Mouse (Mus musculus): ENCODE measurements around the gene Trpc4ap.

DNA sequence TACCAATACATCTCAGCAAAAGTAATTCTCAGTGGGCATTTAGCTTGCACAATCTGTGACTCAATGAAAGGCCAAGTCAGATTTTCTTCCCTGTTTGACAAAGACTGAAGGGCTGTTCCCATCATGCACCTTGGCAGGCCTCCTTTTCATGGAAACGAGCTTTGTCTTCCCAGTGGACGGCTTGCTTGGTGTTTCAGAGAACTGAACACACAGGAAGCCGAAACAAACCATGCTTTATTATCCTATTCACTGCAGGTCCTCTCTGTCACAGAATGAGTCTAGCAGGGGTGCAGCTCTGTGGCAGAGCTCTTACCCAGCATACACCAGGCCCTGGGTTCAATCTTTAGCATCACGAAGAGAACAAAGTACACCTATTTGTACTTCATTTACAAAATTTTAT lies 11.4 kb upstream of the Trpc4ap start:
- no peak for TF ChIP-seq CTCF (IDR thresholded peaks at IDR 0.05; ENCODE audit: insufficient read depth, low read length)
- no peak for TF ChIP-seq POLR2A (IDR thresholded peaks at IDR 0.05; ENCODE audit: borderline replicate concordance, extremely low read depth, low read depth, low read length)
